Mouse (Mus musculus): ENCODE data around the gene Ptprd. TPM values are rescaled to one million over a fixed set of nuclear protein-coding genes. Genes with fewer than 3 reads are reported as not detected.

The Ptprd gene
- total RNA-seq (2021), result 1 to 10 TPM; 8.9 to 9.2 TPM

- intact Hi-C loops (cut with DNase I), result no loop called here
Observed at GRCm38 (mm10) chr4:78211529-78212494, at the start of gene Ptprd. Gene Ptprd (minus strand): TSS chr4:78211961.

DNA sequence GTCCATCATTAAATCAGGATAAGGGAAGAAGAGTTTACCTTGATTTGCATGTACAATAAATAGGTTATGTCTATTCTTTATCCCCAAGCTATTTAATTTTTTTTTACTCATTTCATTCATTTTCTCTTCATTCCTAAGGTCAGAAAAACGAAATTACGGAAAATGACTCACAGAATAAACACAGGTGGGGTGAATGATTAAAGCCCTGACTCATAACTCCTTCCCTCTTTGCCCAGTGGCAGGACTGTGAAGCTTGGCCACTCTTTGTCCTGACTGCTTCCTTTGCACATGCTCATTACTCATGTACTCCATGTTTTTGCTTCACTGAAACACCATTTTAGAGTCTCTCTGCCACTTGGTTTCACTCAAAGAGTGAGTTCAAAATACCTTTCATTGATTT lies 24.1 kb upstream of the Ptprd start:
- intact Hi-C loops (cut with DNase I), result no loop called here
- no peak for DNase-seq (ENCODE audit: low spot score)

More at GRCm38 (mm10) chr4:78211529-78212494, at the start of gene Ptprd:
- DNase-seq (ENCODE audit: low spot score), result no peak

DNA sequence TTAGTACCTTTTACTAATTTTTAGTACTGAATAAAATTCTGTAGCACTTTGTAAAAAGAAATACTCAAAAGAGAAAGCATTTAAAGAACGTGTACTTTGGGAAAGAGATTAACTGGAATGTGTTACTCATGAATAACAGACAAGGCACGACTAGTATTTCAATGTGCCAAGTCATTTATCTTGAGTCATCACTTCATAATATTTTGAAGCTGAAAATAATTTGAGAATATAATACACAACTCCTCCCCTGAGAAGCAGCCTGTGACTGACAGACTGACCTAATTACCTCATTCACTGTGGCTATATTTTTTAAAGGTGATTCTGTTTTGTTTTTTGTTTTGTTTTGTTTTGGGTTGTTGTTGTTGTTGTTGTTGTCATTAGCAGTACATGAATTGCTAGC lies 23.6 kb upstream of the Ptprd start:
- no peak for DNase-seq (ENCODE audit: low spot score)
- intact Hi-C loops (cut with DNase I), result no loop called here

DNA sequence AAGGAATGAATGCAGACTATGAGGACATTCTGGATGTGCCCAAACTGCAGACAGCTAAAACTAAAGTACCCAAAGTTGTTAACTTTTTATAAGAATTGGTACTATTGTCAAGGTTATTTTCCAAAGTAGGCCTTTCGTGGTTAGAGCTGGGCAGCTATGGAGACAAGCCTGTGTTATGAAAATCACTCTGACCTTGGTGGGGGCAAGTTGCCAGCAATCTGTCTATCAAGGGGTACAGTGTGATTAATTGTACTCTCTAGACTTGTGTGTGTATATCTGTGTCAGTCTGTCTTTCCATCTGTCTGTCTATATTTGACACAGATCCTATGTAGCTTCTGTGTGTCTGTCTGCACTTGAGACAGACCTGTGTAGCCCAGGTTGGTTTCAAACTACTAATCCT lies 22.9 kb upstream of the Ptprd start:
- intact Hi-C loops (cut with DNase I), result no loop called here
- DNase-seq (ENCODE audit: low spot score), result no peak

DNA sequence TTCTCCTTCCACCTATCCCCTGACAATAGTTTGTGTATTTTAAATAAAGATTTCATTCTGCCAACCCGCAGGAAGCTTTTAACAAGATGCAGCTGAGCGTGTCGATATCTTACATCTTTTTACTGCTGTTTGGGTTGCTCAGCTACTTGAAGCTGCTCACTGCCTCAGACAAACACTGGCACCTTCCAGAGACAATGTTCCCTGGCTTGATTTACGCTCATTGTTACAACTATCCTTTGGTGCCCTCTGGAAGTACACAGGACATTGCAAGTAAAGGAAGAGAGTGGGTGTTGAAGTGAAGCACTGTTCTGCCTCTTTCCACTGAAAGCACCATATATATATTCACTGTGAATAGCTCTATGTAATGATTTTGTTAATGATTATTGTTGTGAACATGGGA lies 2.2 kb upstream of the Ptprd start:
- no peak for DNase-seq (ENCODE audit: low spot score)

GRCm38 (mm10) chr4:78212941-78213340 lies 1.2 kb upstream of the Ptprd start:
- DNase-seq (ENCODE audit: low spot score), result no peak
- intact Hi-C loops (cut with DNase I), result no loop called here

More for the DNA sequence above, 2.2 kb upstream of the Ptprd start:
- intact Hi-C loops (cut with DNase I), result no loop called here

GRCm38 (mm10) chr4:78210878-78211528 lies 758 bp downstream of the Ptprd start:
- intact Hi-C loops (cut with DNase I), result no loop called here
- no peak for DNase-seq (ENCODE audit: low spot score)

GRCm38 (mm10) chr4:78205018-78205417 lies 6.7 kb downstream of the Ptprd start:
- intact Hi-C loops (cut with DNase I), result no loop called here
- no peak for DNase-seq (ENCODE audit: low spot score)

DNA sequence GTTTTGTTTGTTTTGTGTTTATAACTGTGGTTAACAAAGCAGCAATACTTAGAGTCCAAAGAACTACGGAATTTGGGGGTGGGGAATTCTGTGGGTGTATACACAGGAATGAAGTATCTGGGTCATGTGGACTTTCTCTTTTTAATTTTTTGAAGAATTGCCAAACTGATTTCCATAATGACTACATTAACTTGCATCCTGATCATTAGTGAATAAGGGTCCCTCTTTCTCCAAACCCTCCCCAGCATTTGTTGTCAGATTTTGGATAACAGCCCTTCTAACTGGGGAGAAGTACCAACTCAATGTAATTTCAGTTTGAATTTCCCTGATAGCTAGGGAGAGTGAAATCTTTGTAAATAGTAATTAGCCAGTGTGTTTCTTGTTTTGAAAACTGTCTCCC lies 43.3 kb downstream of the Ptprd start:
- intact Hi-C loops (cut with DNase I), result no loop called here
- no peak for DNase-seq (ENCODE audit: low spot score)

- no peak for DNase-seq (ENCODE audit: low spot score)
- intact Hi-C loops (cut with DNase I), result no loop called here
Observed at GRCm38 (mm10) chr4:78160451-78160850, 51.3 kb downstream of the Ptprd start.

GRCm38 (mm10) chr4:78150561-78150960 lies 61.2 kb downstream of the Ptprd start:
- DNase-seq (ENCODE audit: low spot score), result no peak
- intact Hi-C loops (cut with DNase I), result no loop called here

DNA sequence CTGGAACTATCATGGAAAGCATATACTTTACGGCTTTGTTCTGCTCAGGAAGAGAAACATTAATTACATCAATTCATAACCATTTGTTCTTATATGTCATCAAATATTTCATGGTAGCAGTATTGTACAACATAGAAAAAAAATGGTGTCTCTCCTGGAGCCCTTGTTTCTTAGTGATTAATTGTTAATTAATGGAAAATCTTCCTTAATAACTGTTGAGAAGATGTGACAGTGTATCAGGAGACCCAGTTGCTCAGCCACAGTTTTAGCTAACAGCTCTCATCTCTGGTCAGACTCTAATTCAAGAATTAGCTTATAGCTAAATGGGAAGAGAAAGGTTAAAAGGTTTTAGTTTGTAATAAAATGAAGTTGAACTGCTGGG lies 69.0 kb downstream of the Ptprd start:
- intact Hi-C loops (cut with DNase I), result no loop called here
- DNase-seq (ENCODE audit: low spot score), result no peak

- DNase-seq (ENCODE audit: low spot score), result no peak
- intact Hi-C loops (cut with DNase I), result no loop called here
Observed at GRCm38 (mm10) chr4:78142088-78142766, 69.5 kb downstream of the Ptprd start.

GRCm38 (mm10) chr4:78110898-78111297 lies 100.9 kb downstream of the Ptprd start:
- no peak for DNase-seq (ENCODE audit: low spot score)
- intact Hi-C loops (cut with DNase I), result no loop called here

GRCm38 (mm10) chr4:78097526-78097925 lies 114.2 kb downstream of the Ptprd start:
- intact Hi-C loops (cut with DNase I), result no loop called here

GRCm38 (mm10) chr4:78082744-78083143 lies 129.0 kb downstream of the Ptprd start:
- intact Hi-C loops (cut with DNase I), result no loop called here
- DNase-seq (ENCODE audit: low spot score), result no peak

More at GRCm38 (mm10) chr4:78097526-78097925, 114.2 kb downstream of the Ptprd start:
- no peak for DNase-seq (ENCODE audit: low spot score)

GRCm38 (mm10) chr4:78077499-78077898 lies 134.3 kb downstream of the Ptprd start:
- intact Hi-C loops (cut with DNase I), result no loop called here
- DNase-seq (ENCODE audit: low spot score), result no peak

GRCm38 (mm10) chr4:78077087-78077486 lies 134.7 kb downstream of the Ptprd start:
- DNase-seq (ENCODE audit: low spot score), result no peak
- intact Hi-C loops (cut with DNase I), result no loop called here

GRCm38 (mm10) chr4:78038401-78038800 lies 173.4 kb downstream of the Ptprd start:
- intact Hi-C loops (cut with DNase I), result no loop called here
- no peak for DNase-seq (ENCODE audit: low spot score)

DNA sequence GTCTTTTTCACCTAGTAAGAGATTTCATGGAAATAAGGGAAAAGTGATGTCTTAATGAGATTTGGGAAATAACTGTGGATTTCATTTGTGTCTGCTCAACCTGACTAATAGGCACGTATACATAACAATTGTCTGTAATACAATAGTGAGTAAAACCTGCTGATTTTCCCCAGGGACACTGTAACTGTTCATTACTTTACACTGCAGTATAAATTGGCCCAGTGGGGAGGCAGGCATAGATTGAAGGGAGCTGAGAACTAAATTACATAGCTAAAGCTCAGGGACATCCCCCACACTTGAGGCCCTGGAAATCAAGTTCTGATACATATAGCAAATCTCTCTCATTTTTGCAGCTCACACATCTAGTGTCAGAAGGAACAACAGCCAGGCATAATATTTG lies 209.7 kb downstream of the Ptprd start:
- intact Hi-C loops (cut with DNase I), result no loop called here
- no peak for DNase-seq (ENCODE audit: low spot score)

- intact Hi-C loops (cut with DNase I), result no loop called here
- DNase-seq (ENCODE audit: low spot score), result no peak
Observed at GRCm38 (mm10) chr4:77992709-77993108, 219.1 kb downstream of the Ptprd start.
